Mouse (Mus musculus): ENCODE data around the gene Atp2a2.

DNA sequence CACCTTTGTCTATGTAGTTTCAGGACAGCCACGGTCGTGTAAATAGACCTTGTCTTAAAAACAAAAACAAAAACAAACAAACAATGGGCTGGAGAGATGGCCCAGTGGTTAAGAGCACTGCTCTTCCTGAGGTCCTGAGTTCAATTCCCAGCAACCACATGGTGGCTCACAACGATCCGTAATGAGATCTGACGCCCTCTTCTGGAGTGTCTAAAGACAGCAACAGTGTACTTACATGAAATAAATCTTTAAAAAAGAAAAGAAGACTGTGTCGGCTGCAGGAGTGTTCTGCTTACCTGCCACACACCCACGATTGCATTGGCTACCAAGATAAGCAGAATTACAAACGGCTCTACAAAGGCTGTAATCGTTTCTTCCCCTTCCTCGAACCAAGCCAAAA lies 10.6 kb downstream of the Atp2a2 start:
- TF ChIP-seq CTCF (IDR thresholded peaks at IDR 0.05; ENCODE audit: control insufficient read depth, insufficient read depth, insufficient replicate concordance, low read depth, low read length) (no peak), POLR2A (IDR thresholded peaks at IDR 0.05; ENCODE audit: control insufficient read depth, low read depth, low read length) (no peak)
